Mouse (Mus musculus) liver, embryonic 14.5 days (tissue): Measurements from ENCODE around the gene Metap2. TPM values are rescaled to one million over a fixed set of nuclear protein-coding genes. Genes with fewer than 3 reads are reported as not detected.

Experiments
- ATAC-seq: fragments of 200-750 bp; cut with Nextera tagmentation; 2 replicates; pipeline ENCODE4 v1.8.0; 2017; ENCODE audit warnings: moderate number of reproducible peaks, mild to moderate bottlenecking, moderate library complexity; ENCODE audit not compliant: insufficient read depth
- DNase-seq, 3 experiments: peaks; one replicate each; pipeline ENCODE4 v3.0.0-alpha.2; 2012 to 2013; ENCODE audit warnings: low read depth in 3 of 3, low spot score in 3 of 3
- H3K27ac ChIP-seq: fragments of 300-500 bp; sonication (generic); 2 replicates; pipeline ENCODE4 v1.5.1; 2014; ENCODE audit warnings: moderate library complexity, mild to moderate bottlenecking, control low read depth, inconsistent platforms
- H3K27me3 ChIP-seq: fragments of 300-500 bp; sonication (generic); 2 replicates; pipeline ENCODE4 v1.6.1; 2014; ENCODE audit warnings: mild to moderate bottlenecking, low read length, moderate library complexity; ENCODE audit not compliant: control insufficient read depth, insufficient read depth
- H3K36me3 ChIP-seq: fragments of 300-500 bp; sonication (generic); replicated peaks from 2 replicates; pipeline ENCODE4 v1.6.1; 2014; ENCODE audit warnings: low read depth; ENCODE audit not compliant: control insufficient read depth, insufficient read depth
- H3K4me1 ChIP-seq, 2 experiments: fragments of 200-500 bp in 1 of 2; fragments of 300-500 bp in 1 of 2; sonication (generic) in 1 of 2; replicated peaks; 2 replicates each; pipeline ENCODE4 v1.6.1; 2012 to 2014; ENCODE audit warnings: antibody characterized with exemption in 1 of 2, inconsistent platforms in 1 of 2, low read length in 1 of 2; ENCODE audit not compliant: control insufficient read depth in 2 of 2, insufficient read depth in 2 of 2
- H3K4me2 ChIP-seq: fragments of 300-500 bp; sonication (generic); 2 replicates; pipeline ENCODE4 v1.6.1; 2014; ENCODE audit warnings: low read depth, mild to moderate bottlenecking, control low read depth, moderate library complexity
- H3K4me3 ChIP-seq, 2 experiments: fragments of 200-500 bp in 1 of 2; fragments of 300-500 bp in 1 of 2; sonication (generic) in 1 of 2; 2 replicates each; pipeline ENCODE4 v1.5.1; 2012 to 2014; ENCODE audit warnings: low read depth in 2 of 2, low read length in 2 of 2, mild to moderate bottlenecking in 2 of 2, control low read depth in 1 of 2, inconsistent platforms in 1 of 2, moderate library complexity in 1 of 2; ENCODE audit not compliant: insufficient read depth in 1 of 2
- H3K9ac ChIP-seq: fragments of 300-500 bp; sonication (generic); replicated peaks from 2 replicates; pipeline ENCODE4 v1.6.1; 2014; ENCODE audit warnings: mild to moderate bottlenecking, control low read depth, moderate library complexity
- H3K9me3 ChIP-seq: fragments of 300-500 bp; sonication (generic); 2 replicates; pipeline ENCODE4 v1.6.1; 2016; ENCODE audit warnings: low read length, mixed read lengths; ENCODE audit not compliant: control insufficient read depth
- CTCF ChIP-seq: IDR thresholded peaks from 2 replicates; pipeline ENCODE4 v1.5.1; 2016; ENCODE audit warnings: antibody characterized with exemption, low read depth, control low read depth
- EP300 ChIP-seq: IDR thresholded peaks from 2 replicates; pipeline ENCODE4 v1.6.1; 2016; ENCODE audit warnings: antibody characterized with exemption, low read depth
- WGBS: fragments of 180-500 bp; shearing (Covaris S2); extraction: QIAGEN DNeasy Blood & Tissue Kit; methylation state at CpG from one replicate; pipeline ENCODE4 v1.1.7; 2014; ENCODE audit not compliant: insufficient replicate concordance; 5-methylcytosine and 5-hydroxymethylcytosine counted together
- polyA plus RNA-seq, 2 experiments: library from polyadenylated mRNA; depleted of rRNA in 1 of 2; stranded (reverse) in 1 of 2; unstranded in 1 of 2; fragments of >200 nt; fragmentation: Nextera tagmentation in 1 of 2; extraction: Ambion mirVana in 1 of 2; gene quantifications; 2 replicates each; pipeline versions ENCODE4 v1.2.1 to v1.2.3; 2012 to 2014

The Metap2 gene
- polyA plus RNA-seq, 2 experiments: 176 to 181 TPM

GRCm38 (mm10) chr10:93939676-93940075, 42.8 kb upstream of the Metap2 start:
- TF ChIP-seq CTCF (no peak), EP300 (no peak)
- Histone ChIP-seq H3K9me3 (no peaks in the 10 kb centered on the region), H3K36me3 (no peaks in the 10 kb centered on the region), H3K9ac (no peak overlapping the region), H3K4me2 (no peak overlapping the region), H3K4me1 (no peaks in the 10 kb centered on the region; a peak in 1 of 4 replicates), H3K4me3 (no peak overlapping the region), H3K27me3 (no peaks in the 10 kb centered on the region), H3K27ac (no peak overlapping the region)
- ATAC-seq: no peak
- DNase-seq: no peak
- WGBS: 79% methylated on average over 8 of the region's 8 CpGs

DNA sequence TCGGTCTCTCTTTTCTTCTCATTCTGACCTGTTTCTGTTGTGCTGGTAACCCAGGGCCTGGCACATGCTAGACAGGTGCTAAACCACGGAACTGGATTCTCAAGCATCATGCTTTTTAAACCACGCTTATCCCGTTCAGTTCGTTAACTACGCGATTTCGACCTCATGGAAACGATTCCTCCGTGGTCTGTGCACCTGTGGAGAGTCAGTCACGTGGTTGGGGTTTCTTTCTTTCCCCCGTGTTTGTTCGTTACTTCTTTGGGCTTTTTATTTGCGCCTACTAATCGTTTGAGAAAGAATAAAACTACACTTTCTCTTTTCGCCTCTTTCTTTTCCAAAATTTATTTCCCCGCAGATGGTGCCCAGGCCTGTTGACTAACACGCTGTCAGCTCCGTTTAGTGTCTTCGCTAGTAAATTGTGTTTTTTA, 42.0 kb upstream of the Metap2 start:
- no peak for TF ChIP-seq EP300
- no peak for TF ChIP-seq CTCF
- no peak overlapping the region for H3K4me2 ChIP-seq
- no peaks in the 10 kb centered on the region for H3K27me3 ChIP-seq
- H3K4me3 ChIP-seq: no peak overlapping the region
- H3K27ac ChIP-seq: no peak overlapping the region
- no peaks in the 10 kb centered on the region; a peak in 1 of 4 replicates for H3K4me1 ChIP-seq
- DNase-seq (no peak), ATAC-seq (no peak)
- H3K9ac ChIP-seq: no peak overlapping the region
- H3K36me3 ChIP-seq: no peaks in the 10 kb centered on the region
- 83% methylated on average over 20 of the region's 20 CpGs for WGBS
- no peaks in the 10 kb centered on the region for H3K9me3 ChIP-seq

GRCm38 (mm10) chr10:93933980-93934379, 37.1 kb upstream of the Metap2 start:
- H3K4me2 ChIP-seq: no peak overlapping the region
- TF ChIP-seq EP300: no peak
- no peak for TF ChIP-seq CTCF
- 66% methylated on average over 9 of the region's 9 CpGs for WGBS

GRCm38 (mm10) chr10:93932861-93933260, 36.0 kb upstream of the Metap2 start:
- ATAC-seq: no peak
- no peak overlapping the region for H3K27ac ChIP-seq
- DNase-seq: no peak

More at GRCm38 (mm10) chr10:93933980-93934379, 37.1 kb upstream of the Metap2 start:
- Histone ChIP-seq H3K9me3 (no peaks in the 10 kb centered on the region), H3K27me3 (no peaks in the 10 kb centered on the region; the same call in 1 of the 2 replicates), H3K4me1 (no peaks in the 10 kb centered on the region), H3K27ac (no peak overlapping the region), H3K4me3 (no peak overlapping the region), H3K36me3 (no peaks in the 10 kb centered on the region), H3K9ac (no peak overlapping the region)
- DNase-seq: no peak
- ATAC-seq: no peak

GRCm38 (mm10) chr10:93932020-93932419, 35.1 kb upstream of the Metap2 start:
- DNase-seq (no peak), ATAC-seq (no peak)
- 46% methylated on average over 5 of the region's 5 CpGs for WGBS
- Histone ChIP-seq H3K36me3 (no peaks in the 10 kb centered on the region), H3K4me3 (no peak overlapping the region), H3K4me1 (no peaks in the 10 kb centered on the region), H3K9ac (no peak overlapping the region), H3K27ac (no peak overlapping the region), H3K4me2 (no peak overlapping the region), H3K27me3 (no peaks in the 10 kb centered on the region; the same call in 1 of the 2 replicates), H3K9me3 (no peaks in the 10 kb centered on the region)
- no peak for TF ChIP-seq CTCF
- TF ChIP-seq EP300: no peak

More at GRCm38 (mm10) chr10:93932861-93933260, 36.0 kb upstream of the Metap2 start:
- Histone ChIP-seq H3K36me3 (no peaks in the 10 kb centered on the region), H3K4me3 (no peak overlapping the region), H3K4me1 (no peaks in the 10 kb centered on the region), H3K9ac (no peak overlapping the region), H3K27me3 (no peaks in the 10 kb centered on the region; the same call in 1 of the 2 replicates), H3K9me3 (no peaks in the 10 kb centered on the region), H3K4me2 (no peak overlapping the region)
- 60% methylated on average over 5 of the region's 5 CpGs for WGBS
- TF ChIP-seq CTCF (no peak), EP300 (no peak)
